Mouse (Mus musculus): Measurements from ENCODE around the gene Prkd2.

Gene Prkd2

DNA sequence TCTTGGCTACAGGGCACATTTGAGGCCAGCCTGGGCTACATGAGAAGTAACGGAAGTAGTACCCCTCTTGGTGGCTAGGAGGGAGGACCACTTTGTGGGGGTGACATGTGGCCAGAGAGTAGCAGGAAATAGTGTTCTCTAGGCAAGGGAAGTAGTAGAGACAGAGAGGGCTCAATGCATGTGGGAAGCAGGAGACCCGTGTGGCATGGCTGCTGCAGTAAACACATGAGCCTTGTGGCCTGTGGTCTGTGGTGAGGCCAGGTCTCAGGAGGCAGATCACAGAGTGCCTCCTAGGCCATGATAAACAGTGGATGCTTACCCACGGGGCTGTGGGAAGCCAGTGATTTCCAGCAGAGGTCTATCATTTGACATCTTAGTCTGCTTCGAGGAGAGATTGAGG is 15.4 kb upstream of the Prkd2 start:
- no peak for DNase-seq (ENCODE audit: low spot score)

DNA sequence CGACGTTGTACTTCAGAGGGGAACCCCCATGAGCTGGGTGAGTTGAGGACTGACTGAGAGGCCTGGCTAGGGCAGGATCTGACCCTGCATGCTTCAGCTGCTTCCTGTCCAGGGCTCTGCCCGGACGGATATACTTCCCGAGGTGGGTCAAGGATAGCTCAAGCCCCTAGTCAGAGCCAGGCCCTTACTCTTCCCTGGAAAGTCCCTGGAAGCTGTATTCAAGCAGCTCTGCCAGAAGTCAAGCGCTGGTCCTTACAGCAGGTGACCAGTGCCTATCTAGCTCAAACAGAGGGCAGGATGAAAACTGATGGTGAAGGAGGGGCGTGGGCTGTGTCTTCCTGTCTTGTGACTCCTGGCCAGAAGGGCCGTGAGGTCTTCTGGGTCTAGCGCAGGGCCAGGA is 12.3 kb upstream of the Prkd2 start:
- DNase-seq (ENCODE audit: low spot score), result no peak

DNA sequence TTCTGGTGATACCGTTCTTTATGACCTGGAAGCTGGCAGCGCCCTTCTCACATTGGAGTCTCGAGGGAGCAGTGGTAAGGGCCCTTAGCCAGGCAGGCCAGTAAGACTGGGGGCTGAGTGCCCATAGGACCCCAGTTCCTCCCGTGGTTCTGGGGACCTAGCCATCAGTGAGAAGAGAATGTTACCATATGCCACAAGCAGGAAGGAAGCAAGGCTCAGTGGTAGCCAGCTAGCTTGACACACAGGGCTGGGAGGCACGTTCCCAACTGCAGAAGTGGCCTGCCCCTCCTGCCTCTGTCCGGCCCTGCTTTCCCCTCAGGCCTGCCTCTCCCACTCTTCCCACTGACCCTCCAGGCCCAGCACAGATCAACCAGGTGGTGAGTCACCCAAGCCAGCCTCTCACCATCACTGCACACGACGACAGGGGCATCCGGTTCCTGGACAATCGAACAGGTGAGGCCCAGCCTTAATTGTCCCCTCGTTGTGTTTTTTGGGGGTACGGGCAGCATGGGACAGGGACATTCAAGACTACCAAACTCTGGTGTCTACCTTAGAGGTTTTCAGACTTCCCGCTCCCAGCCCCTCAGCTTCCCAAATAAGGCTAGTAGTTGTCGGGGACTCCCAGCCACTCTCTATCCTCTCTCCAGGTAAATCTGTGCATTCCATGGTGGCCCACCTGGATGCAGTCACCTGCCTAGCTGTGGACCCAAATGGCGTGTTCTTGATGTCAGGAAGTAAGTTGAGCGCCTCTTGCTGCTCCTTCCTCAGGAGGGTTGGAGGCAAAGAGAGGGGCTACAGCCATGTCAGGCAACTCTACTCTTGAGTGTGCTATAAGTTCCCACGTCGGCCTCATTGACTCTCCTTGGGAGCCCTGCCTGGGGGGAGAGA is 4.5 kb upstream of the Prkd2 start:
- DNase-seq (ENCODE audit: low spot score), result no peak

- DNase-seq (ENCODE audit: low spot score), result no peak
These were observed 3.8 kb upstream of the Prkd2 start for GRCm38 (mm10) chr7:16838804-16839426.

- DNase-seq (ENCODE audit: low spot score), result no peak
These were observed 3.1 kb upstream of the Prkd2 start for GRCm38 (mm10) chr7:16839427-16840108.

DNA sequence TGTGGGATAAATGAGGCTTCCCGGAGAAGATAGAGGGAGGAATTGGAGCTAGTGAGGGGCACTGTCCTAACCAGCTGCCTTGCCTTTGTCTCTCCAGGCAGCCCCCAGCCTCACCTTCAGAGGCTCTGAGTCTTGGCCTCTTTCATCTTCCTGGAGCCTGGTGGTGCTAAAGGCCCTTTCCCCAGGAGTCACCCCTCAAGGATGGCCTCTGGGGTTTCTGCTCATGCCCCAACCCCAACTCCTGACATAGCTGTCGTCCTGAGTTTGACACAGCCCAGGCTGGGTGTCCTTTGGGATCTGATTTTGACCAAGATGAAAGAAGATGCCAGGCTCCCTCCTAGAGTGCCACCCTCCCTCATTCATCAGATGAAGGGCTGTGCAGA is 2.6 kb upstream of the Prkd2 start:
- no peak for DNase-seq (ENCODE audit: low spot score)

DNA sequence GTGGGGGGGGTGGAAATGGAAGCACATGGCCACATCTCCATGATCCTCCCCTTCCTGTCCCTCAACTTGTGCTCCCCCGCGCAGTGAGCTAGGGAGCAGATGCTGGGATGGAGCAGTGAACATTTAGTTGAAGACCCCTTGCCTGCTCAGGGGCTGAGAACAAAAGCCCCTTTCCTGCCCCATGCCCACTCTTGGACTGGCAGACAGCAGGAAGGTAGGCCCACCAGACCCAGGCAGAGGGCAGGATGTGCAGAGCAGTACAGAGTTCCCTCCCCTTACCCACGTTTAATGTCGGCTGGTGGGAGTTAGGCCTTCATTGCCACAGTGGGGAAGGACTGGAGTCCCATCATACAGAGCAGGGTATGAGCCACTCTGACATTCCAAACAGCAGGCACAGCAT is 1.6 kb upstream of the Prkd2 start:
- DNase-seq (ENCODE audit: low spot score), result no peak

DNA sequence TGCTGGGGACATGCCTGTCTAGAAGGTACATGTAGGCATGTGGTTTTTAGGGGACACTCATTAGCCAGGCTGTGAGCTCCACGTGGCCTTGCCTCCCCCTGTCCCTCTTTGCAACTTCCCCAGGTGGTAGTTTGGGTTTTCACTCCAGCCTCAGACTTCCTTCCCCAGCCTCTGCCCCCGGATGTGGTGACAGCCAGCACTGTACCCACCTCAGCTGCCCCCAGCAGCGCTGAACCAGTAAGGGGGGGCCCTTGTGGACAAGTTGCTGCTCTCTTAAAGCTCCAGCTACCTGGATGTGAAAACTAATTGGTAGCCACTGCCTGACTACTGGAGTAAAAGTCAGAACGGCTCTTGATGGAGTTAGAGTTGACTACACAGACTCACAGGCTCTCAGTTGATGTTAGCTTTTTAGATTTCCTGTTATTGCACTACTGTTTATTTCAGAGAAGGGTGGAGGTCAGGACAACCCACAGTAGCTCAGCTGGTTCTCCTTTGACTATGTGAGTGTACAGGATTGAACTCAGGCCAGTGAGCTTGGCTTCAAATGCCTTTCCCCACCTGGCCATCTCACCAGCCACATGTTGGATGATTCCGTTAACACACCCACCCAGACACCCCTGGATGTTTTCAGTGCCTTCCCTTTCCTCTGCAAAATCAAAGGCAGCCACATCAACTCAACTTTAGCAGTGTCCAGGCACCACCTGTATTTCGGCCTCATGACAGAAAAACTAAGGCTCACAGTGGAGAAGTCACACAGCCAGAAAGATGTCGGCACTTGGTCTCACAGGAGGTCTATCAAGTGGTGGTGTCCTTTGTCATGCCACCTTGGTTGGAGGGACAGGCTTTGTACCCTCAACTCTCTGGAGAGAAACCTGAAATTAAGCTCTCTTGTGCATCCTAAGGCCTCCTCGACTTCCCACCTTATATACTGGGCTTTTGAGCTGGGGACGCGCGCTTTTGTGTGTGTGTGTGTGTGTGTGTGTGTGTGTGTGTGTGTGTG is 841 bp upstream of the Prkd2 start:
- DNase-seq (ENCODE audit: low spot score), result peak; percentile 40

GRCm38 (mm10) chr7:16843441-16844171 is 904 bp downstream of the Prkd2 start:
- peak; percentile 46 for DNase-seq (ENCODE audit: low spot score)

DNA sequence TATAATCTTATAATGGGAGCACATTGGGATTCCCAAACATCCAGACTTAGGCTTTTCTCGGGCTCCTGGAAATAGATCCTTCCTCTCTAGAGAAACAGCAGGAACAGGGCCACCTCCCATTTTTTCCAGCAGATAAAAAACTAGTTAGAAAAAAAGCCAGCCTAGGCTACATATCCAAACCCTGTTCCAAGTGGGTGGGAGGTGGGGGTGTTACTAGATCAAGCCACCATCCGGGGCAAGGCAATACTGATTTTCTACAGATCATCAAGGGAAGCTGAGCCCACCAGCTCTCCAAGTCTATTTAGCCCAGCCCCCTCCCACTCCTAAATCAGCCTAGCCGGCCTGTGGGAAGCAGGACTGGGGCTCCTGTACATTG is 2.0 kb downstream of the Prkd2 start:
- peak; percentile 37 for DNase-seq (ENCODE audit: low spot score)

DNA sequence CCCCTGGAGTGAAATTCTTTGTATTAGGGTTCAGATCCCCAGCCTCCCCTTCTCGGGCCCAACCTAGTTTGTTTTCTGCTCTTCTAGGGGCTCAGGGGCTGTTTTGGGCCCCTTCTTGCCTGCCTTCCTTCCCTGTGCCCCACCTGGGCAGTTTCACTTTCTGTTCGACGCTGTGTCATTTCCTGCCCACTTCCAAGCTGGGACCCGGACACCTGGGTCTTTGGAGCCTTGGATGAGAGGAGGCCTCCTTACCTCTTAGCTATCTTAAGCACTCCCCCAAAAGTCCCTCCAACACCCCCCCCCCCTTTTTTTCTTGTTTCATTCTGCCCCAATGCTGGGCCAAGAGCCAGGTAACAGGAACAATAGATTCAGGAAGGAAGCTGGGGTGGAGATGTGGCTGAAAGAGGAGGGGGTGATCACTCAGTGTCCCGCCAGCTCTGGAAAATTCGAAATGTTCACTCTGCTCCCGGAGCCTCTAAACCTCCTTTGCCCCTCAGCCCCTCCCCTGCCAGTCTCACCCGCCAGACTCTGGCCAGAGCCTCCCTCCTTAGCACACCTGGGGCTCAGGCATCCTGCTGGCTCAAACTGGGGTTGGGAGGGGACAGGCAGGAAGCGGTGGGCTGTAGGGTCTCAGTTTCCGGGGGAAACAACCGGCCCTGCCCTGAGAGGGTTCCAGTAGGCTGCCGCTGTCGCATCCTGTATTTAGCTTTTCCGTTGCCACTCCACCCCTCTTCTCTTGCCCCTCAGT is 2.5 kb downstream of the Prkd2 start:
- peak; percentile 43 for DNase-seq (ENCODE audit: low spot score)

GRCm38 (mm10) chr7:16845820-16846167 is 3.1 kb downstream of the Prkd2 start:
- no peak for DNase-seq (ENCODE audit: low spot score)

DNA sequence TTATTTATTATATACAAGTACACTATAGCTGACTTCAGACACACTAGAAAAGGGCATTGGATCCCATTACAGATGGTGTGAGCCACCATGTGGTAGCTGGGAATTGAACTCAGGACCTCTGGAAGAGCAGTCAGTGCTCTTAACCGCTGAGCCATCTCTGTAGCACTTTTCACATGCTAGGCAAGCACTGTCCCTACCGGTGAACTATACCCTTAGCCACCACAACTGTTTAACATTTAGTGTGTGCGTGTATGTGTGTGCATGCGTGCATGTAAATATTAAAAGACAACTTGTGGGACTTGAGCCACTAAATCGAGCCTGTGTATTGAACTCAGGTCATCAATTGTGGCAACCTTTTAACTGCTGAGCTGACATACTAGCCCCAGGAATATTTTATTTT is 4.1 kb downstream of the Prkd2 start:
- no peak for DNase-seq (ENCODE audit: low spot score)

DNA sequence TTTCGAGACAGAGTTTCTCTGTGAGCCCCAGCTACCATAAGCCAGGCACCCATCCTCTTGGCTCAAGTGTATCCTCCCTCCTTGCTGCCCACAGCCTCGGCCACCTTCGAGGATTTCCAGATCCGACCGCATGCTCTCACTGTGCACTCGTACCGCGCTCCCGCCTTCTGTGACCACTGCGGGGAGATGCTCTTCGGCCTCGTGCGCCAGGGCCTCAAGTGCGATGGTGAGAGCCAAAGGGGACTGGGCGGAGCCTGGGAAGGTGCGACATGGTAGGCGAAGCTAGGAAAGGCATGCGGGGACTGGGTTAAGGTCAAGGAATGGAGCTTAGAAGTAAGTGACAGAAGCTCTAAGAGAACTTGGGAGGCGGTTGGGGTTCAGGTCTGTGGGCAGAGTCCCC is 4.8 kb downstream of the Prkd2 start:
- no peak for DNase-seq (ENCODE audit: low spot score)

DNA sequence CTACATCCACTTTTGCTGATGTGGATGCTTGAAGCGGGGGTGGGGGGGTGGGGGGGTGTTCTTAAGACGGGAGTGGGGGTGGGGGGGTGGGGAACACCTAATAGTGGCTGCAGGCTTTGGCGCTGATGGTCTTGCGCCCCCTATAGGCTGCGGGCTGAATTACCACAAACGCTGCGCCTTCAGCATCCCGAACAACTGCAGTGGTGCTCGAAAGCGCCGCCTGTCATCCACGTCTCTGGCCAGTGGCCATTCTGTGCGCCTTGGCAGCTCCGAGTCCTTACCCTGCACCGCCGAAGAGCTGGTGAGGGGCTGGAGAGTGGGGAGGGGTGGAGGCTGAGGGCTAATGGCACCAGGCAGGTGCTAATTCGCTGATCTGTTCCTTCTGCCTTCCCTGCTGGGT is 5.9 kb downstream of the Prkd2 start:
- DNase-seq (ENCODE audit: low spot score), result peak; percentile 81

DNA sequence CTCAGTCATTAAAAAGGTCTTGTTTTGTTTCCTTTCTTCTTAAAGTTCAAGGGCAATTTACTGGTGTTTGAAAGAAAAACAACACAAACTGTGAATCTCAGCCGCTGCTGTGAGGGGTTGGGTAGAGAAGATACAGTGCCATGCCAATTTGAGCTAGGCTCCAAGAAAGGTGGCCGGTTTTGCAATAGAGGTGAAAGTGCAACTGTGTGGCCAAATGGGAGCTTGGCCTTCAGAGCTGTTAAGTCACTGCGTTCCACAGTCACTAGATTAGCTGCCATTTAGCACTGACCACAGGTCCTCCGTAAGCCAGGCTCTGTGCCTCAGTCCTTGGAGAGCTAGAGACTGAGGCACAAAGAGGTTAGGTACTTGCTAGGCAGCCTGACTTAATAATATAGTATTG is 8.9 kb downstream of the Prkd2 start:
- DNase-seq (ENCODE audit: low spot score), result no peak

DNA sequence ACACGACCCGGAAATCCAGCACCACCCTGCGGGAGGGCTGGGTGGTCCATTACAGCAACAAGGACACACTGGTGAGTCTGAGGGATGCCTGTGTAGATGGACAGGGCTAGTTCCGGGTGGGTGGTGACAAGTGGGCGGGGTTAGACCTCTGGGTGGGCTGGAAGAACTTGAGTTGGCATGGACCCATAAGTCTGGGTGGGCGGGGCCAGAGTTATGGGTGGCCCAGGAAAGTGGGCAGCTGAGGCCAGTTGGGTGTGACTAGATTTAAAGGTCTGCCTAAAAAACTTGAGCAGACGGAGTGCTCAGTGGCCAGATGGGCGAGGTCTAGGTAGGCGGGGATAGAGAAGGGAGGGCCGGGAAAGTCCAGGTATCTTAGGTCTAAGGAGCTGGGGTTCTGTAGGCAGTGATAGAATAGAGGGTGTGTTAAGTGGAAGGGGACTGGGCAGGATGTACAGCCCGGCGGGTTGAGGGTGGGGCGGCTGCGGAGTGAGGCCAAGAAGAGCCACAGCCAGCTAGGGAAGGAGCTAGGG is 10.7 kb downstream of the Prkd2 start:
- peak; percentile 78 for DNase-seq (ENCODE audit: low spot score)

- DNase-seq (ENCODE audit: low spot score), result peak; percentile 69
These were observed 15.6 kb downstream of the Prkd2 start for GRCm38 (mm10) chr7:16858336-16858735.

GRCm38 (mm10) chr7:16859902-16860651 is 17.4 kb downstream of the Prkd2 start:
- DNase-seq (ENCODE audit: low spot score), result peak; percentile 74

DNA sequence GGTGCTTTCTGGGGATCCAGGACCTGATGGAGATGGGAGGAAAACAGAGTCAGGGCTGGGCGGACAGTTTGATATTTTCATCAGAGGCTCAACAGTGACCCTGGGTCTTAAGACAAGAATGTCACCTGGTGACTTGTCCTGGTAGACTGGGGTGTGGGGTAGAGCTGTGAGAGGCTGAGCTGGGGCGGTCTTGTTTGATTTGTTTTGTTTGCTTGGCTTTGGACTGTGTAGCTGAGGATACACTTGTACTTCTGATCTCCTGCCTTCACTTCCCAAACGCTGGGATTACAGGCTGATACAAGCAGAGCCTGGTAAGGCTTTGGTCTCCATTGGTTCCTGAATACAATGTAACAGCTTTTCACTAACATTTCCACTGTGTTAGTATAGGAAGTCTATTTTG is 24.8 kb downstream of the Prkd2 start:
- DNase-seq (ENCODE audit: low spot score), result no peak

Data from testis, postnatal 10 days (tissue).